ENCODE assay signal across 1 mouse cellular context in the genomic region with DNA sequence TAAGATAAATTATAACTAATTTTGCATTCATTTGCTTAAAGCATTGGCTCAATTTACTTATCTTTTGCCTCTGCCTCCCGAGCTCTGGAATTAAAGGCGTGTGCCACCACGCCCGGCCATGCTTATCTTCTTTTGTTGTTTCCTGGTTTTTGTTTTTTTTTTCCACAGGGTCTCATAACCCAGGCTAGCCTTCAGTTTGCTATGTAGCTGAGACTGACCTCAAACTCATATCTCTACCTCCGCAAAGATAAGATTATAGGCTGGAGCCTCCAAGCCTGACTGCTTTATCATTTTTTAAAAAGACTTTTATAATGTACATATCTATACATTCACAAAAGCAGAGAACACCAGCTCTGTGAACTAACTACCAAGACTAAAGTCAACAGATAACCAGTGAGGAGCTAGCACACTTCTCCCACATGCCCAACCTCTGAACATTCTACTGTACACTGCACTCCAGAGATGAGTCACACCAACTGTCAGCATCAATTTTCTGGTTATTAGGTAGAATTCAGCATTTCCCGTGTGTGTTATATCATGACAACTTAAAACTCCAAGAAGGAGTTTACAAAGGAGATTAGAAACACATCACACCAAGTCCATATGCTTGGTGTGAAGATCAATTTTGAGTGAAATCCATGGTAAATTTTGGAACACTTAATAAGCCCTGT.
A peak's percentile ranks its signal among the peaks of the same experiment; 100 is the strongest.
TF ChIP-seq lines count a peak whose summit lies in the region.

No protein-coding gene starts in this region.

TF ChIP-seq in MEL, 35 proteins besides CTCF, POLR2A, EP300 and RAD21:
- TF ChIP-seq ZKSCAN1 (IDR thresholded peaks at IDR 0.05; ENCODE audit: low read depth, low read length): no peak; the same call in 1 of the 2 replicates
- no peak for TF ChIP-seq POLR2AphosphoS5 (IDR thresholded peaks at IDR 0.05; ENCODE audit: borderline replicate concordance, low read depth, low read length)
- TF ChIP-seq SMC3 (IDR thresholded peaks at IDR 0.05; ENCODE audit: low read depth, low read length): no peak
- no peak for TF ChIP-seq CHD1 (IDR thresholded peaks at IDR 0.05; ENCODE audit: low read depth, low read length)
- 0 out of 2 replicates have a peak, but pooled peaks have one; percentile 67 for TF ChIP-seq RCOR1 (IDR thresholded peaks at IDR 0.05; ENCODE audit: low read depth, low read length)
- peak; percentile 93 for TF ChIP-seq ZNF384 (IDR thresholded peaks at IDR 0.05; ENCODE audit: low read depth, low read length)
- TF ChIP-seq MXI1 (IDR thresholded peaks at IDR 0.05; ENCODE audit: low read depth, low read length): peak; percentile 29
- TF ChIP-seq KAT2A (conservative IDR thresholded peaks at IDR 0.05; ENCODE audit: low read depth, low read length): no peak
- peak; percentile 15; the same call in 1 of the 2 replicates for TF ChIP-seq MYB (IDR thresholded peaks at IDR 0.05; ENCODE audit: low read depth, low read length)
- TF ChIP-seq ZMIZ1 (IDR thresholded peaks at IDR 0.05; ENCODE audit: low read depth, low read length): 0 out of 2 replicates have a peak, but pooled peaks have one; percentile 18
- TF ChIP-seq ETS1 (IDR thresholded peaks at IDR 0.05; ENCODE audit: low read depth, low read length): peak; percentile 76
- no peak for TF ChIP-seq TAL1 (IDR thresholded peaks at IDR 0.05; ENCODE audit: low read length)
- TF ChIP-seq ELF1 (IDR thresholded peaks at IDR 0.05; ENCODE audit: low read depth, low read length): 0 out of 2 replicates have a peak, but pooled peaks have one; percentile 30
- TF ChIP-seq MYC (IDR thresholded peaks at IDR 0.05; ENCODE audit: low read depth, low read length): peak; percentile 86
- TF ChIP-seq MAFK (IDR thresholded peaks at IDR 0.05; ENCODE audit: borderline replicate concordance, low read depth, low read length): no peak
- TF ChIP-seq USF1 (IDR thresholded peaks at IDR 0.05; ENCODE audit: low read depth, low read length): no peak
- peak; percentile 52; the same call in 1 of the 2 replicates for TF ChIP-seq BHLHE40 (IDR thresholded peaks at IDR 0.05; ENCODE audit: borderline replicate concordance, low read depth, low read length)
- peak; percentile 95 for TF ChIP-seq GATA1 (IDR thresholded peaks at IDR 0.05; ENCODE audit: low read depth, low read length)
- TF ChIP-seq MAX (IDR thresholded peaks at IDR 0.05; ENCODE audit: low read length): 0 out of 2 replicates have a peak, but pooled peaks have one; percentile 16
- peak; percentile 53 for TF ChIP-seq TCF12 (IDR thresholded peaks at IDR 0.05; ENCODE audit: low read depth, low read length)
- no peak for TF ChIP-seq E2F4 (IDR thresholded peaks at IDR 0.05; ENCODE audit: borderline replicate concordance, low read depth, low read length)
- TF ChIP-seq TBP (IDR thresholded peaks at IDR 0.05; ENCODE audit: low read depth, low read length): no peak
- TF ChIP-seq NELFE (IDR thresholded peaks at IDR 0.05; ENCODE audit: low read depth, low read length): no peak
- TF ChIP-seq UBTF (IDR thresholded peaks at IDR 0.05; ENCODE audit: borderline replicate concordance, insufficient read depth, low read depth, low read length): no peak
